Mouse (Mus musculus): ENCODE measurements around the gene Nck2.

Gene Nck2

GRCm38 (mm10) chr1:43589910-43590309 is 145.5 kb downstream of the Nck2 start:
- DNase-seq: no peak

GRCm38 (mm10) chr1:43590727-43591126 is 146.3 kb downstream of the Nck2 start:
- peak in 1 of 2 experiments; percentile 26 for DNase-seq

- DNase-seq: no peak
Measured at GRCm38 (mm10) chr1:43593069-43593468, 148.7 kb downstream of the Nck2 start.

GRCm38 (mm10) chr1:43594738-43595137 is 150.4 kb downstream of the Nck2 start:
- DNase-seq: no peak

GRCm38 (mm10) chr1:43597731-43598130 is 153.4 kb downstream of the Nck2 start:
- DNase-seq: no peak

- no peak for DNase-seq
Measured at GRCm38 (mm10) chr1:43599483-43599882, 155.1 kb downstream of the Nck2 start.

- no peak for DNase-seq
Measured at GRCm38 (mm10) chr1:43601054-43601453, 156.7 kb downstream of the Nck2 start.

- no peak for DNase-seq
Measured at GRCm38 (mm10) chr1:43615948-43616347, 171.6 kb downstream of the Nck2 start.
